Mouse (Mus musculus): ENCODE results near the gene Cd9. TPM values are rescaled to one million over a fixed set of nuclear protein-coding genes. Genes with fewer than 3 reads are reported as not detected.

Gene Cd9
- polyA plus RNA-seq, 1 experiment from 2014 or later: 79.6 TPM

GRCm38 (mm10) chr6:125471921-125472320, 22.7 kb downstream of the Cd9 start:
- no peaks in the 10 kb centered on the region for H3K9me3 ChIP-seq
- no peak overlapping the region for H3K4me2 ChIP-seq
- WGBS: 65% methylated on average over 4 of the region's 4 CpGs
- no peak overlapping the region for H3K4me3 ChIP-seq
- H3K36me3 ChIP-seq: 0 out of 2 replicates have a peak, but pooled peaks cover 3% of the 10 kb centered on the region
- H3K4me1 ChIP-seq: peaks cover 82% of the 10 kb centered on the region
- H3K27ac ChIP-seq (replicated peaks): peak overlapping the region; percentile 73
- no peak for ATAC-seq (ENCODE audit: extremely low read depth, insufficient number of reproducible peaks, low FRiP score, low TSS enrichment)
- H3K9ac ChIP-seq: peak overlapping the region; percentile 42; the same call in 1 of the 2 replicates
- H3K27me3 ChIP-seq (replicated peaks): peaks cover 9% of the 10 kb centered on the region; the same call in 1 of the 2 replicates

GRCm38 (mm10) chr6:125471326-125471725, 23.3 kb downstream of the Cd9 start:
- Histone ChIP-seq H3K4me1 (peaks cover 77% of the 10 kb centered on the region), H3K27me3 (replicated peaks) (0 out of 2 replicates have a peak, but pooled peaks cover 4% of the 10 kb centered on the region), H3K9me3 (no peaks in the 10 kb centered on the region), H3K27ac (replicated peaks) (peak overlapping the region; percentile 73), H3K9ac (peak overlapping the region; percentile 42; the same call in 1 of the 2 replicates), H3K4me3 (no peak overlapping the region), H3K4me2 (no peak overlapping the region; the same call in 1 of the 2 replicates), H3K36me3 (0 out of 2 replicates have a peak, but pooled peaks cover 3% of the 10 kb centered on the region)
- ATAC-seq (ENCODE audit: extremely low read depth, insufficient number of reproducible peaks, low FRiP score, low TSS enrichment): no peak
- WGBS: 34% methylated on average over 7 of the region's 7 CpGs

GRCm38 (mm10) chr6:125470616-125471015, 24.0 kb downstream of the Cd9 start:
- H3K4me1 ChIP-seq: peaks cover 71% of the 10 kb centered on the region

DNA sequence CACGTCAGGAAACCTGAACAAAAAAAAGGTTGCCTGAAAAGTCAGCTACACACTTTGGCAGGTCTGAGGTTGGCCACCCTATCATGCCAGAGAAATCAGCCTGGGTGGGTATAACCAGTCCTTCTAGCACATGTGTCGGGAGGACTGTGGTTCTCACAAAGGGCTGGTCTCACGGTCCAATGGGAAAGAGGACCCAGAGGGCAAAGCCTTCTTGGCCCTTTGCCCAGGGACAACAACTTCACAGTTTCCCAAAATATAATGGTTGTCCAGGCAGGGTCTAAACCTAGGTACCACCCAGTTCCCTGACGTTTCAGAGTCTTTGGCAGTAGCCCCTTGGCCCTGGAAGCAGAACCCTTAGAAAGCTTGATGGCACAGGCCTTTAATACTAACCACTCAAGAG, 25.4 kb downstream of the Cd9 start:
- Histone ChIP-seq H3K9me3 (no peaks in the 10 kb centered on the region), H3K9ac (no peak overlapping the region), H3K27ac (replicated peaks) (peak overlapping the region; percentile 71), H3K4me3 (no peak overlapping the region), H3K4me1 (peaks cover 64% of the 10 kb centered on the region), H3K4me2 (no peak overlapping the region), H3K36me3 (0 out of 2 replicates have a peak, but pooled peaks cover 3% of the 10 kb centered on the region), H3K27me3 (replicated peaks) (0 out of 2 replicates have a peak, but pooled peaks cover 2% of the 10 kb centered on the region)
- WGBS: 55% methylated on average over 4 of the region's 4 CpGs
- no peak for ATAC-seq (ENCODE audit: extremely low read depth, insufficient number of reproducible peaks, low FRiP score, low TSS enrichment)

More at GRCm38 (mm10) chr6:125470616-125471015, 24.0 kb downstream of the Cd9 start:
- Histone ChIP-seq H3K4me2 (no peak overlapping the region), H3K9me3 (no peaks in the 10 kb centered on the region), H3K4me3 (no peak overlapping the region), H3K27ac (replicated peaks) (no peak overlapping the region), H3K27me3 (replicated peaks) (0 out of 2 replicates have a peak, but pooled peaks cover 4% of the 10 kb centered on the region), H3K36me3 (0 out of 2 replicates have a peak, but pooled peaks cover 3% of the 10 kb centered on the region), H3K9ac (no peak overlapping the region)
- ATAC-seq (ENCODE audit: extremely low read depth, insufficient number of reproducible peaks, low FRiP score, low TSS enrichment): no peak
- 75% methylated on average over 5 of the region's 5 CpGs for WGBS

GRCm38 (mm10) chr6:125468179-125468960, 26.2 kb downstream of the Cd9 start:
- 0 out of 2 replicates have a peak overlapping the region, but pooled peaks have one; percentile 5 for H3K9ac ChIP-seq
- H3K4me1 ChIP-seq: peaks cover 55% of the 10 kb centered on the region

DNA sequence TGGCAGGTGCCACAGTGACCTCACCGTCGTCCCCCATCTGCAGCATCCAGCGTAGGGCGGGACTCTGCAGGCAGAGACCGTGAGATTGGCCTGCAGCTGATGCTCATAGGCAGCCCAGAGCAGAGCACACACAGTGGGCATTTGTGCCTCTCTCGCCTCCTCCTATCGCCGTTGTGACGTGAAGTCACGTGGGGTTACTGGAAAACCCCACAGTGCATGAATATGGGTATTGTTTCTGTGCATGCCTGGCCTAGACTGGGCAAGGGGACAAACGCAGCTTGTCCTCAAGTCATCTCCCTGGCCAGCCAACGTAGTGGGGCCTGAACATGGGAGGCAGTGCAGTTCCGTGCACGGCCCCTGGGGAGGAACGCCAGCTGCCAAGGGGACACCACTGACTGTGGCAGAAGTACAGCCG, 27.3 kb downstream of the Cd9 start:
- Histone ChIP-seq H3K9ac (no peak overlapping the region), H3K27me3 (replicated peaks) (no peaks in the 10 kb centered on the region), H3K4me2 (no peak overlapping the region), H3K4me3 (no peak overlapping the region), H3K9me3 (no peaks in the 10 kb centered on the region), H3K27ac (replicated peaks) (peak overlapping the region; percentile 71), H3K36me3 (peaks cover 12% of the 10 kb centered on the region), H3K4me1 (peaks cover 49% of the 10 kb centered on the region)
- ATAC-seq (ENCODE audit: extremely low read depth, insufficient number of reproducible peaks, low FRiP score, low TSS enrichment): no peak
- 74% methylated on average over 16 of the region's 16 CpGs for WGBS

More at GRCm38 (mm10) chr6:125468179-125468960, 26.2 kb downstream of the Cd9 start:
- Histone ChIP-seq H3K27me3 (replicated peaks) (no peaks in the 10 kb centered on the region), H3K4me3 (no peak overlapping the region), H3K4me2 (no peak overlapping the region), H3K9me3 (no peaks in the 10 kb centered on the region), H3K27ac (replicated peaks) (peak overlapping the region; percentile 71), H3K36me3 (peaks cover 6% of the 10 kb centered on the region; the same call in 1 of the 2 replicates)
- ATAC-seq (ENCODE audit: extremely low read depth, insufficient number of reproducible peaks, low FRiP score, low TSS enrichment): no peak
- WGBS: 59% methylated on average over 21 of the region's 21 CpGs

DNA sequence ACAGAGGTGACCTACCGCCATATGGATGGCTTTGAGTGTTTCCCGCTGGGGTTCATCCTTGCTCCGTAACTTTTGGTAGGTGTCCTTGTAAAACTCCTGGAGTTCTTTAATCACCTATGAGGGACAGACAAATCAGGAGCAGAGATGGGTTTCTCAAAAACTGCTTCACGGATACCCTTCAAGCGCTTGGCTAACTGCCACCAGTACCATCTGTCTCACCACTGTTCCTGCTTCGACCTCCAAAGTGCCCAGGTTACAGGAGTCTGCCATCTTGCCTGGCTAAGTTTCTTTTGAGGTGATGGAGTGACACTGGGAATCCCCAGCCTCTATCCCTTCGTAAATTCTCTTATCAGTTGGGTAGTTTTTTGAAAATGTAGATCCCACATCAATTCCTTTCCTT, 32.3 kb downstream of the Cd9 start:
- no peaks in the 10 kb centered on the region for H3K9me3 ChIP-seq
- peaks cover 8% of the 10 kb centered on the region for H3K4me1 ChIP-seq
- WGBS: 87% methylated on average over 7 of the region's 7 CpGs
- no peak overlapping the region for H3K9ac ChIP-seq
- no peaks in the 10 kb centered on the region for H3K27me3 ChIP-seq (replicated peaks)
- no peak overlapping the region for H3K27ac ChIP-seq (replicated peaks)
- H3K4me3 ChIP-seq: no peak overlapping the region
- H3K4me2 ChIP-seq: no peak overlapping the region
- peaks cover 38% of the 10 kb centered on the region for H3K36me3 ChIP-seq
- no peak for ATAC-seq (ENCODE audit: extremely low read depth, insufficient number of reproducible peaks, low FRiP score, low TSS enrichment)

GRCm38 (mm10) chr6:125461788-125462187, 32.8 kb downstream of the Cd9 start:
- Histone ChIP-seq H3K4me1 (0 out of 2 replicates have a peak, but pooled peaks cover 6% of the 10 kb centered on the region), H3K27ac (replicated peaks) (no peak overlapping the region), H3K36me3 (peaks cover 38% of the 10 kb centered on the region), H3K9me3 (no peaks in the 10 kb centered on the region), H3K9ac (no peak overlapping the region), H3K4me2 (no peak overlapping the region), H3K27me3 (replicated peaks) (no peaks in the 10 kb centered on the region), H3K4me3 (no peak overlapping the region)
- 75% methylated on average over 8 of the region's 8 CpGs for WGBS
- ATAC-seq (ENCODE audit: extremely low read depth, insufficient number of reproducible peaks, low FRiP score, low TSS enrichment): no peak

GRCm38 (mm10) chr6:125461325-125461724, 33.3 kb downstream of the Cd9 start:
- no peak for ATAC-seq (ENCODE audit: extremely low read depth, insufficient number of reproducible peaks, low FRiP score, low TSS enrichment)
- H3K27ac ChIP-seq (replicated peaks): no peak overlapping the region
- H3K4me2 ChIP-seq: no peak overlapping the region
- no peaks in the 10 kb centered on the region for H3K9me3 ChIP-seq
- H3K4me3 ChIP-seq: no peak overlapping the region
- H3K27me3 ChIP-seq (replicated peaks): no peaks in the 10 kb centered on the region
- peaks cover 38% of the 10 kb centered on the region for H3K36me3 ChIP-seq
- 0 out of 2 replicates have a peak, but pooled peaks cover 6% of the 10 kb centered on the region for H3K4me1 ChIP-seq
- no peak overlapping the region for H3K9ac ChIP-seq
- 82% methylated on average over 7 of the region's 7 CpGs for WGBS

DNA sequence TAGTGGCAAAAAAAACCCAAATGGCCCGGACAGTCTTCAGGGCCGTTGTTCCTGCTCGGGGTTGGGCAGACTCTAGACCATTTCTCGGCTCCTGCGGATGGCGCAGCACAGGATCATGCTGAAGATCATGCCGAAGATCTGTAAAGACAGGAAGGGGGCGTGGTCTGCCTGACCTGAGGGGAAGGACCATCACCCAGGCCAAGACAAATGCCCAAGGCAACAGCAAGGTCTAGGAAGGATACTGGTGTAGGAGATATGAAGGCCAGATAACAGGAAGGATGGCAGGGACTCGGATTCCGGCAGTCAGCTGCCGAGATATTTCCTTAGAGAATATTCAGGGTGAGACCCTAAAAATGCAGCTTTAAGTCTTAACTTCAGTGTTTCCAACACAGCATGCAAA, 34.0 kb downstream of the Cd9 start:
- Histone ChIP-seq H3K4me1 (peaks cover 11% of the 10 kb centered on the region), H3K36me3 (peaks cover 38% of the 10 kb centered on the region), H3K4me2 (no peak overlapping the region), H3K9me3 (no peaks in the 10 kb centered on the region), H3K27ac (replicated peaks) (no peak overlapping the region), H3K9ac (no peak overlapping the region), H3K4me3 (no peak overlapping the region), H3K27me3 (replicated peaks) (no peaks in the 10 kb centered on the region)
- ATAC-seq (ENCODE audit: extremely low read depth, insufficient number of reproducible peaks, low FRiP score, low TSS enrichment): no peak
- 81% methylated on average over 11 of the region's 11 CpGs for WGBS

GRCm38 (mm10) chr6:125459903-125460302, 34.7 kb downstream of the Cd9 start:
- Histone ChIP-seq H3K27ac (replicated peaks) (no peak overlapping the region), H3K27me3 (replicated peaks) (no peaks in the 10 kb centered on the region), H3K4me2 (no peak overlapping the region), H3K9ac (no peak overlapping the region), H3K9me3 (no peaks in the 10 kb centered on the region), H3K36me3 (peaks cover 38% of the 10 kb centered on the region), H3K4me3 (no peak overlapping the region), H3K4me1 (peaks cover 6% of the 10 kb centered on the region)
- ATAC-seq (ENCODE audit: extremely low read depth, insufficient number of reproducible peaks, low FRiP score, low TSS enrichment): no peak
- 77% methylated on average over 5 of the region's 5 CpGs for whole genome bisulfite sequencing

All from heart, embryonic 13.5 days (tissue).